Mouse (Mus musculus): ENCODE measurements around the gene Disc1.

Disc1 gene

GRCm38 (mm10) chr8:125254188-125255005, 200.4 kb downstream of the Disc1 start:
- Histone ChIP-seq H3K27me3 (ENCODE audit: control insufficient read depth, insufficient read depth, low read length, poor library complexity, severe bottlenecking) (no peaks in the 10 kb centered on the region), H3K36me3 (ENCODE audit: control insufficient read depth, insufficient read depth, low read length, poor library complexity, severe bottlenecking) (no peaks in the 10 kb centered on the region)
- DNase-seq (ENCODE audit: low read depth, low spot score), result peak; percentile 72

- DNase-seq (ENCODE audit: low read depth, low spot score), result no peak
- Histone ChIP-seq H3K27me3 (ENCODE audit: control insufficient read depth, insufficient read depth, low read length, poor library complexity, severe bottlenecking) (no peaks in the 10 kb centered on the region), H3K36me3 (ENCODE audit: control insufficient read depth, insufficient read depth, low read length, poor library complexity, severe bottlenecking) (no peaks in the 10 kb centered on the region)
Measured at GRCm38 (mm10) chr8:125255006-125255685, 201.2 kb downstream of the Disc1 start.

GRCm38 (mm10) chr8:125257660-125258059, 203.7 kb downstream of the Disc1 start:
- no peaks in the 10 kb centered on the region for H3K36me3 ChIP-seq (ENCODE audit: control insufficient read depth, insufficient read depth, low read length, poor library complexity, severe bottlenecking)
- H3K27me3 ChIP-seq (ENCODE audit: control insufficient read depth, insufficient read depth, low read length, poor library complexity, severe bottlenecking), result no peaks in the 10 kb centered on the region
- DNase-seq (ENCODE audit: low read depth, low spot score), result no peak

- H3K36me3 ChIP-seq (ENCODE audit: control insufficient read depth, insufficient read depth, low read length, poor library complexity, severe bottlenecking), result no peaks in the 10 kb centered on the region
- H3K27me3 ChIP-seq (ENCODE audit: control insufficient read depth, insufficient read depth, low read length, poor library complexity, severe bottlenecking), result no peaks in the 10 kb centered on the region
- no peak for DNase-seq (ENCODE audit: low read depth, low spot score)
Measured at GRCm38 (mm10) chr8:125258806-125259500, 205.0 kb downstream of the Disc1 start.

- H3K27me3 ChIP-seq (ENCODE audit: control insufficient read depth, insufficient read depth, low read length, poor library complexity, severe bottlenecking), result no peaks in the 10 kb centered on the region
- no peak for DNase-seq (ENCODE audit: low read depth, low spot score)
Measured at GRCm38 (mm10) chr8:125268181-125268705, 214.2 kb downstream of the Disc1 start.

GRCm38 (mm10) chr8:125270292-125270691, 216.3 kb downstream of the Disc1 start:
- no peaks in the 10 kb centered on the region for H3K36me3 ChIP-seq (ENCODE audit: control insufficient read depth, insufficient read depth, low read length, poor library complexity, severe bottlenecking)
- no peak for DNase-seq (ENCODE audit: low read depth, low spot score)

More at GRCm38 (mm10) chr8:125268181-125268705, 214.2 kb downstream of the Disc1 start:
- H3K36me3 ChIP-seq (ENCODE audit: control insufficient read depth, insufficient read depth, low read length, poor library complexity, severe bottlenecking), result no peaks in the 10 kb centered on the region

GRCm38 (mm10) chr8:125271357-125271756, 217.4 kb downstream of the Disc1 start:
- no peak for DNase-seq (ENCODE audit: low read depth, low spot score)
- no peaks in the 10 kb centered on the region for H3K27me3 ChIP-seq (ENCODE audit: control insufficient read depth, insufficient read depth, low read length, poor library complexity, severe bottlenecking)

More at GRCm38 (mm10) chr8:125270292-125270691, 216.3 kb downstream of the Disc1 start:
- no peaks in the 10 kb centered on the region for H3K27me3 ChIP-seq (ENCODE audit: control insufficient read depth, insufficient read depth, low read length, poor library complexity, severe bottlenecking)

GRCm38 (mm10) chr8:125272089-125272866, 218.3 kb downstream of the Disc1 start:
- no peak for DNase-seq (ENCODE audit: low read depth, low spot score)
- Histone ChIP-seq H3K27me3 (ENCODE audit: control insufficient read depth, insufficient read depth, low read length, poor library complexity, severe bottlenecking) (no peaks in the 10 kb centered on the region), H3K36me3 (ENCODE audit: control insufficient read depth, insufficient read depth, low read length, poor library complexity, severe bottlenecking) (no peaks in the 10 kb centered on the region)

More at GRCm38 (mm10) chr8:125271357-125271756, 217.4 kb downstream of the Disc1 start:
- no peaks in the 10 kb centered on the region for H3K36me3 ChIP-seq (ENCODE audit: control insufficient read depth, insufficient read depth, low read length, poor library complexity, severe bottlenecking)

GRCm38 (mm10) chr8:125277071-125277682, 223.2 kb downstream of the Disc1 start:
- Histone ChIP-seq H3K27me3 (ENCODE audit: control insufficient read depth, insufficient read depth, low read length, poor library complexity, severe bottlenecking) (no peaks in the 10 kb centered on the region), H3K36me3 (ENCODE audit: control insufficient read depth, insufficient read depth, low read length, poor library complexity, severe bottlenecking) (no peaks in the 10 kb centered on the region)
- no peak for DNase-seq (ENCODE audit: low read depth, low spot score)

GRCm38 (mm10) chr8:125279156-125279555, 225.2 kb downstream of the Disc1 start:
- H3K36me3 ChIP-seq (ENCODE audit: control insufficient read depth, insufficient read depth, low read length, poor library complexity, severe bottlenecking), result no peaks in the 10 kb centered on the region
- DNase-seq (ENCODE audit: low read depth, low spot score), result no peak
- H3K27me3 ChIP-seq (ENCODE audit: control insufficient read depth, insufficient read depth, low read length, poor library complexity, severe bottlenecking), result no peaks in the 10 kb centered on the region

GRCm38 (mm10) chr8:125279892-125280291, 225.9 kb downstream of the Disc1 start:
- DNase-seq (ENCODE audit: low read depth, low spot score), result no peak
- H3K27me3 ChIP-seq (ENCODE audit: control insufficient read depth, insufficient read depth, low read length, poor library complexity, severe bottlenecking), result no peaks in the 10 kb centered on the region
- H3K36me3 ChIP-seq (ENCODE audit: control insufficient read depth, insufficient read depth, low read length, poor library complexity, severe bottlenecking), result no peaks in the 10 kb centered on the region

GRCm38 (mm10) chr8:125282531-125282930, 228.5 kb downstream of the Disc1 start:
- Histone ChIP-seq H3K27me3 (ENCODE audit: control insufficient read depth, insufficient read depth, low read length, poor library complexity, severe bottlenecking) (no peaks in the 10 kb centered on the region), H3K36me3 (ENCODE audit: control insufficient read depth, insufficient read depth, low read length, poor library complexity, severe bottlenecking) (no peaks in the 10 kb centered on the region)
- DNase-seq (ENCODE audit: low read depth, low spot score), result no peak

- H3K27me3 ChIP-seq (ENCODE audit: control insufficient read depth, insufficient read depth, low read length, poor library complexity, severe bottlenecking), result no peaks in the 10 kb centered on the region
- no peak for DNase-seq (ENCODE audit: low read depth, low spot score)
- no peaks in the 10 kb centered on the region for H3K36me3 ChIP-seq (ENCODE audit: control insufficient read depth, insufficient read depth, low read length, poor library complexity, severe bottlenecking)
Measured at GRCm38 (mm10) chr8:125283542-125283941, 229.5 kb downstream of the Disc1 start.

- H3K27me3 ChIP-seq (ENCODE audit: control insufficient read depth, insufficient read depth, low read length, poor library complexity, severe bottlenecking), result no peaks in the 10 kb centered on the region
- no peak for DNase-seq (ENCODE audit: low read depth, low spot score)
- H3K36me3 ChIP-seq (ENCODE audit: control insufficient read depth, insufficient read depth, low read length, poor library complexity, severe bottlenecking), result no peaks in the 10 kb centered on the region
Measured at GRCm38 (mm10) chr8:125284875-125285274, 230.9 kb downstream of the Disc1 start.
